12 mouse cellular contexts compared by ENCODE assay signal in genomic region chr7:6777689-6778088, GRCm38 (mm10). TPM values are rescaled to one million over a fixed set of nuclear protein-coding genes. Genes with fewer than 3 reads are reported as not detected.
DNase-seq lines count a peak whose midpoint lies in the region; ATAC-seq and TF ChIP-seq lines count a peak whose summit lies in the region.
"Had no signal": no experiment of that assay in that cellular context is flagged by ENCODE, and none has a peak within 500 bp of the region (broad histone marks: within the 10 kb centered on the region; RNA-seq: fewer than 3 reads in every experiment).

No protein-coding gene starts in this region.

- peaks cover 54% of the 10 kb centered on the region for H3K4me1 ChIP-seq in kidney, embryonic 16.5 days (ENCODE audit: insufficient read depth, low read length)
- peaks cover 55% of the 10 kb centered on the region for H3K4me1 ChIP-seq in embryonic facial prominence, embryonic 10.5 days
- H3K4me1 ChIP-seq in midbrain, embryonic 12.5 days: peaks cover 7% of the 10 kb centered on the region; the same call in 1 of the 2 replicates

- no peaks in the 10 kb centered on the region for H3K27me3 ChIP-seq in kidney, embryonic 16.5 days (ENCODE audit: insufficient read depth, low read length)
- no peaks in the 10 kb centered on the region for H3K27me3 ChIP-seq in embryonic facial prominence, embryonic 10.5 days (replicated peaks; ENCODE audit: low read depth, poor library complexity, severe bottlenecking)
- no peaks in the 10 kb centered on the region for H3K27me3 ChIP-seq in midbrain, embryonic 12.5 days
- H3K27me3 ChIP-seq: forebrain, embryonic 15.5 days had no signal

- no peak for TF ChIP-seq POLR2A in brain, embryonic 14.5 days (IDR thresholded peaks at IDR 0.05; ENCODE audit: borderline replicate concordance, extremely low read depth, insufficient read depth, insufficient read length, poor library complexity, severe bottlenecking)

- 10% methylated on average over 4 of the region's 4 CpGs for WGBS in kidney, embryonic 16.5 days
- WGBS in embryonic facial prominence, embryonic 10.5 days: 41% methylated on average over 4 of the region's 4 CpGs
- 74% methylated on average over 4 of the region's 4 CpGs for WGBS in midbrain, embryonic 12.5 days

- no peak for DNase-seq in kidney, adult 9 months
- peak; percentile 30 for DNase-seq in brain, embryonic 14.5 days (ENCODE audit: low read depth)
- DNase-seq in embryonic facial prominence, embryonic 10.5 days (ENCODE audit: low spot score): no peak
- no peak for DNase-seq in urinary bladder, postnatal 14 days (ENCODE audit: low spot score)
- no peak for DNase-seq in spleen, postnatal 36 days (ENCODE audit: low spot score in 2 of 2)
- DNase-seq: adrenal gland, adult 8-10 months; cerebellum, adult 9-11 months; spleen, adult 18-20 months had no signal

- no peak overlapping the region; the same call in 1 of the 2 replicates for H3K9ac ChIP-seq in kidney, embryonic 16.5 days (replicated peaks; ENCODE audit: low read length)
- no peak overlapping the region for H3K9ac ChIP-seq in midbrain, embryonic 12.5 days (replicated peaks)
- H3K9ac ChIP-seq: forebrain, embryonic 15.5 days had no signal

- no peak overlapping the region for H3K4me2 ChIP-seq in kidney, embryonic 16.5 days (replicated peaks; ENCODE audit: low read depth, low read length)
- no peak overlapping the region for H3K4me2 ChIP-seq in midbrain, embryonic 12.5 days (replicated peaks)
- H3K4me2 ChIP-seq: forebrain, embryonic 15.5 days had no signal

- H3K9me3 ChIP-seq in kidney, embryonic 16.5 days (ENCODE audit: low read length): no peaks in the 10 kb centered on the region
- H3K9me3 ChIP-seq in embryonic facial prominence, embryonic 10.5 days: no peaks in the 10 kb centered on the region
- no peaks in the 10 kb centered on the region for H3K9me3 ChIP-seq in midbrain, embryonic 12.5 days
- H3K9me3 ChIP-seq: forebrain, embryonic 15.5 days; G1E had no signal

- H3K36me3 ChIP-seq in kidney, embryonic 16.5 days (ENCODE audit: insufficient read depth, low read length): no peaks in the 10 kb centered on the region
- no peaks in the 10 kb centered on the region for H3K36me3 ChIP-seq in embryonic facial prominence, embryonic 10.5 days (replicated peaks)
- no peaks in the 10 kb centered on the region for H3K36me3 ChIP-seq in midbrain, embryonic 12.5 days
- H3K36me3 ChIP-seq: forebrain, embryonic 15.5 days; G1E had no signal

- ATAC-seq in kidney, embryonic 16.5 days (ENCODE audit: low FRiP score, low TSS enrichment): peak; percentile 44
- no peak for ATAC-seq in midbrain, embryonic 12.5 days (ENCODE audit: low FRiP score, low read depth)
- ATAC-seq: forebrain, embryonic 15.5 days had no signal

- no peak for TF ChIP-seq CTCF in brain, embryonic 14.5 days (IDR thresholded peaks at IDR 0.05; ENCODE audit: borderline replicate concordance, extremely low read depth, insufficient read depth, insufficient read length)

- H3K27ac ChIP-seq in kidney, embryonic 16.5 days (ENCODE audit: low read length): peak overlapping the region; percentile 76
- H3K27ac ChIP-seq in embryonic facial prominence, embryonic 10.5 days (replicated peaks): peak overlapping the region; percentile 49
- peak overlapping the region; percentile 4; the same call in 1 of the 2 replicates for H3K27ac ChIP-seq in midbrain, embryonic 12.5 days (replicated peaks)

- H3K4me3 ChIP-seq in kidney, embryonic 16.5 days (ENCODE audit: low read length): no peak overlapping the region
- H3K4me3 ChIP-seq in embryonic facial prominence, embryonic 10.5 days: no peak overlapping the region
- H3K4me3 ChIP-seq in midbrain, embryonic 12.5 days: no peak overlapping the region
- H3K4me3 ChIP-seq: forebrain, embryonic 15.5 days had no signal

RNA-seq across cellular contexts. Expression of gene Usp29, which starts 47.3 kb away (rescaled TPM):
- polyA plus RNA-seq in kidney, embryonic 16.5 days (2015; fragmentation: Nextera tagmentation; extraction: Ambion mirVana): 5.2 and 6.5 TPM in 2 replicates
- 21.1 and 38.4 TPM in 2 replicates for polyA plus RNA-seq in brain, embryonic 14.5 days (2012; rRNA removed)
- polyA plus RNA-seq in embryonic facial prominence, embryonic 10.5 days (2016; fragmentation: Nextera tagmentation; extraction: Ambion mirVana): 15.9 and 17.6 TPM in 2 replicates
- 17.5 and 18.9 TPM in 2 replicates for polyA plus RNA-seq in midbrain, embryonic 12.5 days (2016; fragmentation: Nextera tagmentation; extraction: Ambion mirVana)

RNA-seq across cellular contexts. Expression of gene Peg3, which starts 47.5 kb away (rescaled TPM):
- 145 and 166 TPM in 2 replicates for polyA plus RNA-seq in kidney, embryonic 16.5 days (2015; fragmentation: Nextera tagmentation; extraction: Ambion mirVana)
- 58.8 and 88.4 TPM in 2 replicates for polyA plus RNA-seq in brain, embryonic 14.5 days (2012; rRNA removed)
- 218 and 249 TPM in 2 replicates for polyA plus RNA-seq in embryonic facial prominence, embryonic 10.5 days (2016; fragmentation: Nextera tagmentation; extraction: Ambion mirVana)
- polyA plus RNA-seq in midbrain, embryonic 12.5 days (2016; fragmentation: Nextera tagmentation; extraction: Ambion mirVana): 104 and 105 TPM in 2 replicates

Comparison
In these comparisons a context has a peak if more than half of its experiments do, and no peak if none do; other contexts are left out.
1. H3K27ac ChIP-seq: peak in every context shown above with its lines; median percentile 76 in kidney, embryonic 16.5 days; 49 in embryonic facial prominence, embryonic 10.5 days; 4 in midbrain, embryonic 12.5 days.